Mouse (Mus musculus) lung, postnatal 0 days (tissue): ENCODE results near the gene Bcl9.

Source experiments
- CTCF ChIP-seq: IDR thresholded peaks from 2 replicates; pipeline ENCODE4 v1.5.1; 2016; ENCODE audit warnings: antibody characterized with exemption, mild to moderate bottlenecking
- EP300 ChIP-seq: IDR thresholded peaks from 2 replicates; pipeline ENCODE4 v1.6.1; 2016; ENCODE audit warnings: antibody characterized with exemption, mild to moderate bottlenecking, control low read depth

DNA sequence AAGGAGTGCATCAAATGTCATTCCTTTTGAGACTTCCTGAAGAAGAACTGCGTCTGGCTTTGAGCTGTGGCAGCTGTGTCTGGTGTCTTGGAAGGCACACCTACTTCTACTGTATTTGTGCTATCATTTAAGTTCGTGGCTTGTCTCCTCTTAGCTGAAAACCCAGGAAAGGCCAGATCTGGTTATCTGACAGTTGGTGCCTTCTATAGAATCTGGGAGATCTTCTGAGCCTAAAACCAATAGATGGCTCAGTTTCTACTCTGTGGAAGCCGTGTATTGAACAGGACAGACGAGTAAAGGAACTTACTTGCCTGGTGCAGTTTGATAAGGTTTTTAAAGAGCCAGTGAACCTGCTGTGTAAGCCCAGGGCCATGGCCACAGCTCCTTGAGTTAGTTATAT, 133.2 kb downstream of the Bcl9 start:
- TF ChIP-seq EP300 (no peak), CTCF (no peak)
